Mouse (Mus musculus): Measurements from ENCODE around the gene Pfkp.

DNA sequence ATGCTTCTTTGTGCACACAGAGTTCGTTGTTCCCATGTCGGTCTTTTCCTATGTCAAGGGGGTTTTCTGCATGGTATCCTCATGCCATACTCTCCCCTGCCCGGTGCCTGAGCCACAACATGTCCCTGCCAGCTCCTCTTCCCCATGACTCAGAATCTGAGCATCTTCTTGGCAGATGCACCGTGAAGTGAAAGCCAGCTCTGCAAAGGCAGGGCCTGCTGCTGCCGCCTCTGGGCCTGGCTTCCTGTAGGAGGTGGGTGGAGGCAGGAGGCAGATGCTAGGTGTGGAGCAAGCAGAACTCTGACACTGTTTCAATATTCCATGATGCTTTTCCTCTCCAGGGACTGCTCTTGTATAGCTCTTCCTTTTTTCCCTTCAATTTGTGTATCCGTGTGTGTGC is 10.7 kb upstream of the Pfkp start:
- no peak for TF ChIP-seq CTCF (IDR thresholded peaks at IDR 0.05)
- no peak for TF ChIP-seq POLR2A (IDR thresholded peaks at IDR 0.05; ENCODE audit: insufficient read depth, low read depth, low read length)
- TF ChIP-seq EP300 (IDR thresholded peaks at IDR 0.05; ENCODE audit: insufficient read depth, low read depth, low read length) = no peak

Measured in heart, adult 2 months (tissue).